Comparison of ENCODE assay signal across 24 mouse cellular contexts in the genomic region with DNA sequence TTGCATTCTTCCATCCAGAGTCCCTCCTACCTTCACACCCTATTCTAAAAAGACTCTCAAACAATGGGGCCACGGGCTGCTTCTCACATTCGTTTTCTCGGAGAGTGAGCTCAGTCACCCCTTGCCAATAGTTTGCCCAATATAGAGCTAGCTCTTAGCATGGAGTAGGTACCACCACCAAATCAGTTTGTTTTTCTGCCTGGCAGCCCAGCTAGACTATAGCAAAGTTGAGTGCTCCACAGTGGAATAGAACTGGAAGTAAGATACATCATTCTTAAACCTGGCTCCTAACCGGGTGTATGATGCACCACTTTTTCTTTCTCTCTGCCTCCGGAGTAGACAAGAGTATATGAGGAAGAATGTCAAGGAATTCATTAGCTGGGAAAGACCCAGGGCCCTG. TPM values are rescaled to one million over a fixed set of nuclear protein-coding genes. Genes with fewer than 3 reads are reported as not detected.
"Had no signal": no experiment of that assay in that cellular context is flagged by ENCODE, and none has a peak within 500 bp of the region (broad histone marks: within the 10 kb centered on the region; RNA-seq: fewer than 3 reads in every experiment).

No protein-coding gene starts in this region.

- H3K4me3 ChIP-seq: gastrocnemius, adult 2 months; heart, adult 2 months; heart, embryonic 12.5 days; hindbrain, embryonic 10.5 days; hindbrain, embryonic 12.5 days; intestine, embryonic 15.5 days; layer of hippocampus, adult 2 months; limb, embryonic 10.5 days; limb, embryonic 12.5 days; liver, embryonic 13.5 days had no signal

- ATAC-seq: hindbrain, embryonic 16.5 days; inflammation-experienced regulatory T-cells, adult 6 months; intestine, embryonic 15.5 days; intestine, postnatal 0 days had no signal

- DNase-seq: gastrocnemius, adult 2 months; gastrocnemius, postnatal 10 days; gastrocnemius, postnatal 25 days; heart, adult 2 months; heart, postnatal 10 days; kidney, adult 18-20 months; kidney, adult 8-10 months; kidney, postnatal 10 days; kidney, postnatal 25 days; kidney, postnatal 4 days; liver; liver, embryonic 13.5 days had no signal

- H3K27ac ChIP-seq: gastrocnemius, adult 2 months; heart, adult 2 months; hindbrain, embryonic 10.5 days; hindbrain, embryonic 12.5 days; hindbrain, embryonic 14.5 days; intestine, embryonic 15.5 days; layer of hippocampus, adult 2 months; limb, embryonic 10.5 days; limb, embryonic 12.5 days; liver, embryonic 13.5 days had no signal

RNA-seq across cellular contexts. Expression of a gene that starts 44.7 kb away (rescaled TPM):
- total RNA-seq: gastrocnemius, adult 2 months; gastrocnemius, postnatal 25 days; granulocyte monocyte progenitor cell, adult 5-6 weeks had no signal
